Mouse (Mus musculus): ENCODE measurements around the gene Nepro.

The Nepro gene

DNA sequence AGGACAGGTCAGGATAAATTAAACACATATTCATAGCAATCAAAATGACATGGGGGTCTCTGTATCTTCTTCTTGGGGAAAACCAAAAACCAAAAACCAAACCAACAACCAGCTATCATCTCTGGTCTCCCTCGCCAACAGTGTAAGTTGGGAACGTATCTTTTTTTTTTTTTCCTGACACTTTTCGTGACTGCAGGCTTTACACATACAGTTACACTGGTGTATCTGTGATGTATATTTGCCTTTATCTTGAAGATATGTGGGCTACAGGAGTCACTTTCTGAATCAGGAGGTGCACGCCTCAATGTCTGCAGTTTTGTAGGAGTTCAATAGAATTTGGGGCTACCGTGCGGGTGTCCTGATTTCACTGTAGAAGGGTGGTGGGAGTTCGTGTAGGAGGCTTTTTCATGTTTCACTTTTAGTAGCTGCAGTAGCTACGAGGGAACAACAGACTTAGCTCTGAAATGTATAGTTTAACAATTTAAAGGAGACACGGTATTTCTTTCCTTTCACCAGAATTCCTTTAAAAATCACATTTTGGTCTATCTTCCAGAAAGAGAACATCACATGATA is 42.3 kb downstream of the Nepro start:
- no peak for DNase-seq (ENCODE audit: low read depth, low spot score)

- no peak for DNase-seq (ENCODE audit: low read depth, low spot score)
Measured at GRCm38 (mm10) chr16:44767506-44767905, 43.4 kb downstream of the Nepro start.

- peak; percentile 19 for DNase-seq (ENCODE audit: low read depth, low spot score)
Measured at GRCm38 (mm10) chr16:44767967-44768366, 43.9 kb downstream of the Nepro start.

GRCm38 (mm10) chr16:44772577-44772976 is 48.5 kb downstream of the Nepro start:
- DNase-seq (ENCODE audit: low read depth, low spot score) = no peak

GRCm38 (mm10) chr16:44773673-44774072 is 49.6 kb downstream of the Nepro start:
- no peak for DNase-seq (ENCODE audit: low read depth, low spot score)

- DNase-seq (ENCODE audit: low read depth, low spot score) = no peak
Measured at GRCm38 (mm10) chr16:44774201-44774600, 50.1 kb downstream of the Nepro start.

DNA sequence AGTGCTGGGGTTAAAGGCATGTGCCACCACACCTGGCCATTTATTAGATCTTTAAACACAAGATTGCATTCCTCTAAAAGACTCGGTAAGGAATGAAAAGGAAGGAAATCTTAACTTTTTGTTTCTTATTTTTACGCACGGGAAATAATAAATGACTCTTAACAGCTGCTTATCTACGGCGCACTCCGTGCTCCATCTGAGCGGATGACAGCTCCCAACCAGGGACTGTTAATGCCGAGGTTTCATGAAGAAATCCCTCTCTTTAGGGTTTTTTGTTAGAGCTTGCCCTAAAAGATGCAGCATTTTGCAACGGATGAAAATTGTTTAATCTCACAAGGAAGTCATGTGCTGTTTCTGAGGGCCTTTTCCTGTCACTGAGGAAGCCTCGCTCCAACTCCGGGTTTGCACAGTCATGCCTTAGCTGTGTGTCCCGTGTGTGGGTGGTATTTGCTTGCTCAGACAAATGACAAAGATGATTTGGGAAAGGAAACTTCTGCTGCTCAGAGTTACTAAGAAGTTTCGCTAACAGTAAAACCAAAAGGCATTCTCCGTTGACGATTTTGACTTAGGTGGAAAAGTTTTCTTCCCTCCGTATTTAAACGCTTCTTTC is 54.5 kb downstream of the Nepro start:
- DNase-seq (ENCODE audit: low read depth, low spot score) = no peak

- no peak for DNase-seq (ENCODE audit: low read depth, low spot score)
Measured at GRCm38 (mm10) chr16:44779494-44779893, 55.4 kb downstream of the Nepro start.

GRCm38 (mm10) chr16:44780751-44781150 is 56.6 kb downstream of the Nepro start:
- DNase-seq (ENCODE audit: low read depth, low spot score) = no peak
